Mouse (Mus musculus): Measurements from ENCODE around the gene Cep83. TPM values are rescaled to one million over a fixed set of nuclear protein-coding genes. Genes with fewer than 3 reads are reported as not detected.

Gene Cep83
- polyA plus RNA-seq, 1 experiment: 4.1 TPM

GRCm38 (mm10) chr10:94826436-94826835 is 138.0 kb downstream of the Cep83 start:
- DNase-seq (ENCODE audit: low read depth): no peak

GRCm38 (mm10) chr10:94827325-94827724 is 138.9 kb downstream of the Cep83 start:
- DNase-seq (ENCODE audit: low read depth): no peak

- no peak for DNase-seq (ENCODE audit: low read depth)
Measured at GRCm38 (mm10) chr10:94827890-94828733, 139.7 kb downstream of the Cep83 start.

- no peak for DNase-seq (ENCODE audit: low read depth)
Measured at GRCm38 (mm10) chr10:94828734-94829230, 140.3 kb downstream of the Cep83 start.

GRCm38 (mm10) chr10:94829407-94829806 is 141.0 kb downstream of the Cep83 start:
- no peak for DNase-seq (ENCODE audit: low read depth)

- no peak for DNase-seq (ENCODE audit: low read depth)
Measured at GRCm38 (mm10) chr10:94835874-94836273, 147.4 kb downstream of the Cep83 start.

Data from gonadal fat pad, adult 2 months (tissue).